Mouse (Mus musculus) mesoderm, embryonic 11.5 days (tissue): ENCODE results near the gene Olfr1417.
A peak's percentile ranks its signal among the peaks of the same experiment; 100 is the strongest.

Source experiments
- DNase-seq: peaks from one replicate; pipeline ENCODE4 v3.0.0-alpha.2; 2012; ENCODE audit warnings: low read depth, low spot score

The Olfr1417 gene

DNA sequence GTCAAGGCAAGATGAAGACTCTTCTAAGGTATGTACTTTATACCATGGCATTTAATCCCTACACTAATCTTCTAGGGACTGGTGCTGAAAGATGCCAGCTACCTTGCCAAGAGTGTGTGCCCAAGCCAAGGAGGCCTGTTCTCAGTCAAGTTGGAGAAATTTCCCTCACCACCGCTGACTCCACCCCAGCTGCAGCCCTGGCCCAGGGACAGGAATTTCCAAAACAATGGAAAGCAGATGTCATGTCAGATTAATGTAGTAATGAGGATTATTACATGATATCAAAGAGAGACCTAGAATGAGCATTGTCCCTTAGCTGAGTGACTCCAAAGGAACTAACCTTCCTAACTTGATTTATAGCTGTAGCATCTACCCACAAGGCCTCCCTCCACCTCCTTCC, 28.2 kb downstream of the Olfr1417 start:
- DNase-seq, result no peak

DNA sequence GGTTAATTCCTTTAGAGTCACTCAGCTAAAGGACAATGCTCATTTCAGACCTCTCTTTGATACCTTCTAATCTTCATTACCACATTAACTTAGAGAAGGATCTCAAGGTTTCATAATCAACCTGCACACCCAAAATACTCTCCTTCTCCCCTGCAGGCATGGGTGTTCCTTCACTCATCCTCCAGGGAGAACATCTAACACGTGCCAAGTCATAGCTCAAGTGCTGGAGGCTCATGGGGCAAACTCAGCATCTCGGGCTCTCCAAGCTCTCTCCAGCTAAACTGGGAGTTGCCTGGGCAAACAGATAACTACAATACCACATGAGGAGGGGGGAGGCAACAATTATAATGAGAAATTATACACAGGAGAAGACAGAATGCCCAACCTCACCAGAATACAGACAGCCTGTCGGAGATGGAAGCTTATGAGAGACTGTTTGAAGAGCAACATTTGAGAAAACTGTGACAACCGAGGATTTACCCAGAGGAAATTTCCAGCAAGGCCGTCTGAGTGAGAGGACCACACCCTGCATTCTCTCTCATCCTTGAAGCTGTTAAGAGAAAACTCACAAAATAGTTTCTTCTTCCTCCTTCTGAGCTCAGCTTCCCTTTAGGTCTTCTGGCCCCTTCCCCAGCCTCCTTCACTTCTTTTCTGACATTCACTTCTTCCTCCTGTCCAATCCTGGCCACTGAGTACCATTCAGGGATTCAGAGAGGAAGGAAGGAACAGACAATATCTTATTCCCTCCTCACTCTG, 28.8 kb downstream of the Olfr1417 start:
- no peak for DNase-seq

DNA sequence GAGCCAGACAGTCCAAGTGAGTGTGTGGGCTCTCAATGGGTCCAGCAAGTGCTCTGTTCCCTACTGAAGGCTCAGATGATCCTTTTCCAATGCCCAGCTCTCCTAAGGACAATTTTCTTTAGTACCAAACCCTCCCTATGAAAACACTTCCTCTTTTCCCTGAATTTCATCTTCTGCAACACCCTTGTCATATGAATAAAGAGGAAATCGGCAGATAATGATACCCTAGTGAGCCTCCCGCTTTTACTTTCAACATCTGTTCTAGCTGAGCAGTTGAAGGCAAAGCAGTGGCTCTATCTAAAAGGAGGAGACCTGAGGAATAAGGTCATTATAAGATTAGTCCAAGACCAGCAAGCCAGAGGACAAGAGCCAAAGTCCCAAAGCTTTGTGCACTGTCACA, 30.6 kb downstream of the Olfr1417 start:
- DNase-seq, result no peak

DNA sequence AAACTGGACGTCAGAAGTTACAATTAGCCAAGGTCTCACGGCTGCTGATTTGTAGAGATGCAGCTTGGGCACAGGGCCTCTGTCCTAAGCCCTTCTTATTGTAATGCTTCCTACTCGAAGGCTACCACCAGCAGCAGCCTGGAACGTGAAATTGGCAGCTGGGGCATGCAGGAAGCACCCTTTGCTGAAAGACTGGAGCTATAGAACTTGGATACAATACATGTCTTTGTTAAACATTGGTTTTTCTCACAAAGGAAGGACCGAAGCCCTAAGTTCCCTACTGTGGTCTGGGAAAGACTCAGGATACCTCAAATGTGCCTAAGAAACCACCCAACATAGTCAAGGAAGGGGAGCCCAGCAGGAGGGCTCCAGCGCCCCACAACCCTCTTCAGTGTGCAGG, 31.2 kb downstream of the Olfr1417 start:
- no peak for DNase-seq

DNA sequence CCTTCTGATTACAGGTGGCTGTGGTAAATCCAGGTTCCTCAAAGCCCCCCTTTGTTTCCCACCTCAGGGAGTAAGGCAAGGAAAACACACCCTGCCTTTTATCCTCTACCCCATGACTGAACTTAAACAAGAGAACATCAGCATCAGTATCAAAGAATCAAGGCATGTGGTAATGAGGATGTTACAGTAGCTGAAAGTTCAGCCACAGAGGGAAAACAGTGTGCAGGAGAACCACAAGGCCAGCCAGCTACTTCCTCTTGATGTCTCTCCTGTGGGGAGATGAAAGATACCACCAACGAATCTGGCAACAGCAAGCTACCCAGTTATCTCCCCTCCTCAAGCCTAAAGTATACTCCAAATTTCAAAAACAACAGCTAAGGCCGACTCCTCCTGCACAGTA, 31.8 kb downstream of the Olfr1417 start:
- no peak for DNase-seq

DNA sequence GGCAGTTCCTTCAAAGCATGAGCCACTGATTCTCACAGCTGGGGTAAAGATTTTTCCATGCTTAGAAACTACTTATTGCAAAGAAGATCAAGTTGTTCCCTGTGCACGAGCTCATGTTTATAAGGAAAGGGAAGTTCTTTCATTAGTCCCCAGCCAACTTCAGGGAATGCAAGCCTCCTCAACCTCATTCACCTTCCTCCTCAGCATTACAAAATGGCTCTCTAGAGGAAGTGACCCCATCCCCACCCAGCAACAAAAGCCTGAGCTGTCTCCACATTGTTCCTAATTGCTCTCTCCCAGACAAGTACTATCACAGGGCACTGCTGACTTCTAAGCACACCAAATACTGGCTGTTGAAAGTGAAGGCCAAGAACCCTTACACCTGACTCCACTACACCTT, 34.6 kb downstream of the Olfr1417 start:
- no peak for DNase-seq

DNA sequence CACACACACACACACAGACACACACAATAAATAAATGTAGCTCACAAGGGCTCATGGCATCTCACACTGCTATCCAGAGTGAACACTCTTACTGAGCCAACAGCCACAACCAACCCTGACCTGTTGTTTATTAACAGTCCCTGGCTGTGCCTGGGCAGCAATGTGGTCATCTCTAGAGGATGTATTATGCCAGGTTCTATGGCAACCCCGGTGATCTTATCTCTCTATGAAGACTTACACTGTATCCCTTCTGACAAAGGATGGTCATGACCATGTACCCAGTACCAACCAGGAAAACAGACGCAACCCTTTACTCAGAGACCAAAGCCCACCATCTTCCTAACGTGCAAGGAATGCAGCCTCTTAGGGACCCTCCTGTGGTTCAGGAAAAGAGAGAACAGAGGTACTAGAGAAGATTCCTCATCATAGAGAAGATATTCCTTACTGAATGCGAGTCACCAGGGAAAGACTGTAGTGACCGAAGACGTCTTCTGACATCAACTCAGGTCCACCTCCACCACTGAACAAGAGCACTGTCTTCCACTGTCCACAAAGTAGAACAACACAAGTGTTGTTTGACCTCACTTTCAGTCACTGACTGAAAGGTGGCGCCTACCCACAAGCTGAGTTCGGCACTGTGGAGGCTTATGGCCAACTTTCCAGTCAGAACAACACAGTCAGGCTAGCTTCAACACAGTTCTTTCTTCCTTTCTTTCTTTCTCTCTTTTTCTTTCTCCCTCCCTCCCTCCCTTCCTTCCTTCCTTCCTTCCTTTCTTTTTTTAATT, 38.3 kb downstream of the Olfr1417 start:
- DNase-seq, result no peak

DNA sequence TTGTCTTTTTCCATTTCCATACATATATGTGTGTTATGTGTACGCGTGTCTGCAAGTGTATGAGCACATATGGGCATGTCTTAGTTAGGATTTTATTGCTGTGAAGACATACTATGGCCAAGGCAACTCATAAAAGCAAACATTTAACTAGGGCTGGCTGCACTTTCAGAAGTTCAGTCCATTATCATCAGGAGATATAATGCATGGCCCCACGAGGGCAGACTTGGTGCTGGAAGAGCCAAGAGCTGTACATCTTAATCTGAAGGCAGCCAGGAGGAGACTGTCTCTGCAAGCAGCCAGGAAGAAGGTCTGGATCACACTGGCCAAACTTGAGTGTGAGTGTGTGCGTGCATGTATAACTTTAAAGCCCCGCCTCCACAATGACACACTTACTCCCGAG, 44.6 kb downstream of the Olfr1417 start:
- no peak for DNase-seq

DNA sequence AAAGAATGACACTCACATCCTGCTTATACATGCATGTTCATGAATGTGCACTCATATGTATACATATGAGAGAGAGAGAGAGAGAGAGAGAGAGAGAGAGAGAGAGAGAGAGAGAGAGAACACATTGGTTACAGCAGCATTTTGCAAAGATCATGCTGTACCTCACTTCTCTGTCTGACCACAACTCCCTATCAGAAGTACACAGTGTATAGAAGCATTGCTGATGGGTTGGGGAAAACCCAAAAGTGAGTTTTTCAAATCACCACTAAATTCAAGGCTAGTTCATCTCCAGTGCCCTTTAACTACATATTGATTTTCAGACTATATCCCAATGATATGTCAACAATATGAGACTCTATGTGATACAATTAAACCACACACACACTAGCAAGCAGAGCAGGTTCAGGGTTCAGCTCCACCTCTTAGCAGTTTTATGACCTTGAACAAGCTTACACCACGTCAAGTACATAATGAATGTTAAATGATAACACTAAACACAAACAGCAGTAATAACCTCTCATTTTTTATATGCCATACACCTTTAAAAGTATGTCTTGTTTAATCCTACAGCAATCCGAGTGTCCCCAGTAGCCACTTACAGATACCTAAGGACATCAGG, 45.2 kb downstream of the Olfr1417 start:
- no peak for DNase-seq

DNA sequence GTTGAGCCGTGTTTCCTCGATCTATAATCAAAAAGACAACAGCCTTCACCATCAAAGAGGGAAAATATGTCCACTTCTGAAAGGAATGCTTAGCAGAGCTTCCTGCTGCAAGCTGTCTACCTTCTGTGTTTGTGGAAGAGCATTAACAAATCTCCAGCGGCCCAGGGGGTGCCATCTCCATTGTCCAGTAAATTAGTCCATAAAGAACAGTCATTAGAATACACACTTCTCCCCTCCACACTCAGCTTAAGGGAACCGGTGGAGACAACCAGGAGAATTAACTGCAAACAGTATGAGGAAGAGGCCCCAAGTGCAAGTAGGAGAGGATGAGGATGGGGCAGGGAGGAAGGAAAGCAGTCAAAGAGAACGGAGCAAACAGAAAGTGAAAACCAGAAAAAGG, 47.2 kb downstream of the Olfr1417 start:
- no peak for DNase-seq

DNA sequence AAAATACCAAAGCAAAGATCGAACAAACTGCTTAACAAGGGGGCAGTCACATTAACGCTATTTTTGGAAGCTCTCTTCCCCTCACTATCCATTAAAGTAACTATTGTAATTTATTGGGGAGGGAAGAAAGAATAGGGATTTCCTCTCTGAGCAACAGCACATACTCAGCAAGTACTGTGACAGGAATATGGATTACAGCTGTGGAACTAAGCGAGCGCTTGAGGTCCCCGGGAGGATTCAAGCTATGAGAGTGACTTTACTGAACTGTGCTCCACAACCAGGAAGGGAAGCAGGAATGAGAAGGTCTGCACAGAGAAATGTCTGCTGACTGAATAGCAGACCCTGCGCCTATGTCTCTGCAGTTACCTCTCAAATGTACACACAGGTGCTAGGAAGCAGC, 50.1 kb downstream of the Olfr1417 start:
- no peak for DNase-seq

DNA sequence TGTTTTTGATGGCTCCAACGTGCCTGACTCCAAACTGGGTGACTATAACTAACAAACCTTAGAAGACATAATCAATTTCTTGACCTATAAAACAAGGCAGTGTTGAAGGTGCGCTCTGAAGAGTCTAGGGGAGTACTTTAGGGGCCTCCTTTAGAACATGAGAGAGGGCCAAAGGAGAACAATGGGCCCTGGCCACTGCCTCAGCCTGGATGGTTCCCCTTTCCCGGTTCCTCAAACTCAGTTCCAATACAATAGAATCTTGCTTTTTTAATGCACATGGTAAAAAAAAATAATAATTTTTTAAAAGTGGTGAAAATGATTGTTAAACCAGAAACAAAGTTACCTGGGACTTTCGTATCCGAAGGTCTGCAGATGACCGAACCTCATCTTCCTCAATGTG, 51.2 kb downstream of the Olfr1417 start:
- DNase-seq, result no peak

DNA sequence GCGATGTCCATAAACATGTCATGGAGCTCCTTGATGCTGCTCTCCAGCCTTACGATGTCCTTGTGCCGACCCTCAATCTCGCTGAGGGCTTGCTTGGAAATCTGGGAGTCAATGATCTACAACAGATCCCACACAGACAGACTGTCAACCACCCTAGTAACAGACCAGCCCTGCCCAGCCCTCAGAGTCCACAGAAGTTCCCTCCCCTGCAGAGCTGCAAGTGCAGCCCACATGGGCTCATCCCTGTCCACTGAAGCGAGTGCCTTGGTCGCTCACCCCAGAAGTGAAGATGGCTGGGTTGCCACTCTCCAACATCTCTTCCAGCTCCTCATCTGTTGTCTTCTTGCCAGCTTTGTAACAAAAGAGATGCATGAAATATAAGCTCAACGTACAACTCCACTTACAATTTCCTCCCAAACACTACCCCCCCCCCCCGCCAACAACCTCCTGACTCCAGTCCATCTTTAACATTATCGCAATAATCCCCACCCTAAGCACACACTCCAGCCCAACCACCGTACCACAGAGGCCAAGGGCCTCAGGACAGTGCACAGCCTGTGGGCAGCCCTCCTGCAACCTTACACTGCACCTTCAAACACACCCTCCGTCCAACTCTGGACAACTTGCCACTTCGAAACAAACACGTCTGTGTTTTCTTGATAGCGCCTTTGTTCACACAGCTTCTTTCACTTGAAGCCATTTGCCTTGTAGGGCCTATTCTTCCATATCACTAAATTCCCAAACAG, 53.4 kb downstream of the Olfr1417 start:
- no peak for DNase-seq

DNA sequence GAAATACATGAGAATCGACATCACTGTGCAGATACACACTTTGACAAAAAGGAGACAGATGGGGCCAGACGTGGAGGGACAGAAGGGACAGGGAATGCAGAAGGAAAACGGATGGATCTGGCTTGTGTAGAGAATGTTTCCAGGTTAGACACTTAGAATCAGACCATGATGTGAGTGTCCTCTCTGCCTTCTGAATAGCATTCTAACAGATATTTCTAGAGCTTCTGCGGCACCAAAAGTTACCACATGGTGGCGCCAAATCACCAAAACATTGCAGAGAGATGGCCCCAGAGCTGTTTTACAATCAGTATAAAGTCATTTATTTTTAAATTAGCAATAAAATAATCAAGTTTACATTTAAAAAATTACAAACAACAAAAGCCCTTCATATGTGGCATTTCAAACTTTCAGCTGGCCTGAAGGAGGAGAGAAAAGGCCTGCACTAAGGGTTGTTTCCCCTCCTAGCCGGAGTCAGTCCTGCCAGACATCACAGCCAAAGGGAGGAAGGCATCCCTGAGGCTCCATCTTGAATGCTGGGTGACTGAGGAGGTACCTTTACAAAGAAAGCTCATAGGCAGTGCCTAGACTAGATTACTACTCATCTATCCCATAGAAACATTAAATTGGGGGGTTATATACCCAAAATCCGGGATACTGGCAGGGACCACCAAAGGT, 61.7 kb downstream of the Olfr1417 start:
- peak; percentile 50 for DNase-seq
